Mouse (Mus musculus) forebrain, embryonic 12.5 days (tissue): ENCODE measurements at regions not wholly inside any gene's neighbourhood (a gene's known extent, or its start where the extent isn't known, plus 50 kb on each side); places are given as distances from the start of the nearest gene placed in this dataset.
"Not testable (repeated sequence)": the region's sequence is repeated elsewhere in the genome, so short reads cannot be mapped to it uniquely, and the experiment has no call there.

ENCODE experiments used
- ATAC-seq: fragments of 200-750 bp; cut with Nextera tagmentation; 2 replicates; pipeline ENCODE4 v1.8.0; 2017; ENCODE audit warnings: moderate TSS enrichment; ENCODE audit not compliant: low FRiP score
- H3K27ac ChIP-seq: fragments of 300-500 bp; sonication (generic); 2 replicates; pipeline ENCODE4 v1.5.1; 2016; ENCODE audit warnings: mild to moderate bottlenecking
- H3K27me3 ChIP-seq: fragments of 300-500 bp; sonication (generic); 2 replicates; pipeline ENCODE4 v1.6.1; 2016; ENCODE audit warnings: mild to moderate bottlenecking
- H3K36me3 ChIP-seq: fragments of 300-500 bp; sonication (generic); replicated peaks from 2 replicates; pipeline ENCODE4 v1.6.1; 2016; ENCODE audit warnings: mild to moderate bottlenecking
- H3K4me1 ChIP-seq: fragments of 300-500 bp; sonication (generic); 2 replicates; pipeline ENCODE4 v1.6.1; 2016
- H3K4me2 ChIP-seq: fragments of 300-500 bp; sonication (generic); 2 replicates; pipeline ENCODE4 v1.6.1; 2016; ENCODE audit warnings: mild to moderate bottlenecking, moderate library complexity
- H3K4me3 ChIP-seq: fragments of 300-500 bp; sonication (generic); replicated peaks from 2 replicates; pipeline ENCODE4 v1.5.1; 2016; ENCODE audit warnings: mild to moderate bottlenecking
- H3K9ac ChIP-seq: fragments of 300-500 bp; sonication (generic); 2 replicates; pipeline ENCODE4 v1.6.1; 2016; ENCODE audit warnings: mild to moderate bottlenecking
- H3K9me3 ChIP-seq: fragments of 300-500 bp; sonication (generic); 2 replicates; pipeline ENCODE4 v1.6.1; 2016
- WGBS: fragments of 180-500 bp; shearing (Covaris S2); methylation state at CpG from one replicate; pipeline ENCODE4 v1.1.7; 2016; 5-methylcytosine and 5-hydroxymethylcytosine counted together

DNA sequence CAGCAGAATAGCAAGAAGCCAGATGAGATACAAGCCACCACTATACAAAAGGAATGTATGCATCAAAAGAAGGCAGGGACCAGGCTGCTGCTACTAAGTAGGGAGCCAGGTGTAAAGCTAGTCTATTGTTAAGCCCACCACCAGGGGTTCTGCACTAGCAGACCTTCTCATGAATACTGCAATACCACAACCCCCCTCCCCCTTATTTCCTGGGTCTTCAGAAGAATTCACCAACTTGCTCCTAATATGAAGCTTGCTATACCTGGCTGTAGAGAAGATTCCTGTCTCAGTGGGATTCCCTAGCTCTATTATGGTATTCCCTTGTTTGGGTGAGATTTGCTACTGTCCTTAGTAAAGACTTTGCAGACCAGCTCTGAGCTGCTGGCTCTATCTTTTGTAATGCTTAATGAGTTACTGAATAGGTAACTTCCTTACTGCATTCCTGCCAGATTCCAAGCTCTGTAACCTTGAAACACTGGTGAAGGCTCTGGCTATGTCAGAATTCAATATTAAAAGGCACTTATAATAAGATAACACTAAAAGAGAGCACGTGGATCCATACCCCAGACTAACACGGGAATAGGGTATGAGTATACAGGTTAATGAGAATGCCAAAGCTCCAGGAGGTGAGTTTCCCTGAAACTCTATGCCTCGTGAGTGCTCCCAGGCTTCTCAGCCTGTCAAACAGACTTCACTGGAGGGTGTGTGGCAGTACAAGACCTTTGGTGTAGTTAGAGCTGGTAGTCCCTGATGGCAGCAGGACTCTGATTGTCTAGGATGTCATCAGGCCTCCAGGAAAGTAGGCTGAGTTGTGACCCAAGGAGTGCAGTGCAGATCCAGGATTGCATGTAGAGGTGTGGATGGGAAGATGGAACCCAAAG lies 455.5 kb downstream of the Plxdc2 start:
- H3K4me1 ChIP-seq, H3K9me3 ChIP-seq, H3K27ac ChIP-seq, H3K36me3 ChIP-seq, ATAC-seq, H3K27me3 ChIP-seq, H3K4me3 ChIP-seq, H3K9ac ChIP-seq, H3K4me2 ChIP-seq: not testable (repeated sequence)
- 52% methylated on average over 3 of the region's 3 CpGs for WGBS

DNA sequence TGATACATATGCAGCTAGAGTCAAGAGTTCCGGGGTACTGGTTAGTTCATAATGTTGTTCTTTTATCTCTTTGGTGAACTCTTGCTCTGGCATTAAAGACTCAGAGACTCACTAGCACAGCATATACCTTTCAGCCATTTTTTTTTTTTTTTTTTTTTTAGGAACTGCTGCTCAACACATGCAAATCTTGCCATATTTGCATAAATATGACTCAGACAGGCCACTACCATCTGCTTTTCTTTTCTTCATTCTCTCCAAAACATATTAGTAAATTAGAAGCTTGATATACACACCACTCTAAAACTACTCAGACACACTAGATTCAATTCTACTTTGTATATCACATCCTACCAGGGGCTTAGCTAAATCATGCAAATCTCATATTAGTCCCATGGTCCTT lies 464.3 kb downstream of the Plxdc2 start:
- H3K4me2 ChIP-seq: no peak overlapping the region
- H3K27me3 ChIP-seq: no peaks in the 10 kb centered on the region
- H3K27ac ChIP-seq: no peak overlapping the region
- ATAC-seq: no peak
- no peak overlapping the region for H3K9ac ChIP-seq
- 93% methylated on average over 1 of the region's 1 CpGs for WGBS
- H3K36me3 ChIP-seq: no peaks in the 10 kb centered on the region
- H3K9me3 ChIP-seq: no peaks in the 10 kb centered on the region
- H3K4me3 ChIP-seq: no peak overlapping the region
- H3K4me1 ChIP-seq: no peaks in the 10 kb centered on the region

DNA sequence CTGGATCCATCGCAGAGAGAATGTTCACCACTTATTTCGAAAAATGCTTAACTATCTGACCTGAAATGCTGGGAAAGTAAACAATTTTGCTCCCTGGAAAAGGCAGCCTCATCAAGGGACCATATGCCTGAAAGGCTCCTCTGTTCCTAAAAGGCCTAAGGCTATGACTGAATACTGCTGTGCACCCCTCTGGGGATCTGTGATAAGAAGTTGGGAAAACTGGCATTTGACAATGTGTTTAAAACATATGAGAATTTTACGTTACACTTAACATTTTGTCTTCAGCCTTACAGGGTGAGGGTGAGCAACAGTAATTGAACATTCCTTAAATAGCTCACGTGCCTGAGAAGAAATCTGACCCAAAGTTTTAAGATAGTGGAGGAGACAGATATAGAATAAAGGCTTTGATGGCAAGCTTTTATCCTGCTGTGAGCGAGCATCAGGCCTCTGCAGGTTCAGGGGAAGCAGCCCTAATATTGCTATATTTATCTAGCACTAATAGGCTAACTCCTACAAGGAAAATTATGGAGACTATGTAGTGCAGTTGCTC lies 468.7 kb downstream of the Plxdc2 start:
- no peaks in the 10 kb centered on the region for H3K4me1 ChIP-seq
- no peaks in the 10 kb centered on the region for H3K27me3 ChIP-seq
- WGBS: 61% methylated on average over 5 of the region's 5 CpGs
- no peak for ATAC-seq
- H3K27ac ChIP-seq: no peak overlapping the region
- H3K4me3 ChIP-seq: no peak overlapping the region
- H3K4me2 ChIP-seq: no peak overlapping the region
- H3K9me3 ChIP-seq: no peaks in the 10 kb centered on the region
- no peaks in the 10 kb centered on the region for H3K36me3 ChIP-seq
- no peak overlapping the region for H3K9ac ChIP-seq

DNA sequence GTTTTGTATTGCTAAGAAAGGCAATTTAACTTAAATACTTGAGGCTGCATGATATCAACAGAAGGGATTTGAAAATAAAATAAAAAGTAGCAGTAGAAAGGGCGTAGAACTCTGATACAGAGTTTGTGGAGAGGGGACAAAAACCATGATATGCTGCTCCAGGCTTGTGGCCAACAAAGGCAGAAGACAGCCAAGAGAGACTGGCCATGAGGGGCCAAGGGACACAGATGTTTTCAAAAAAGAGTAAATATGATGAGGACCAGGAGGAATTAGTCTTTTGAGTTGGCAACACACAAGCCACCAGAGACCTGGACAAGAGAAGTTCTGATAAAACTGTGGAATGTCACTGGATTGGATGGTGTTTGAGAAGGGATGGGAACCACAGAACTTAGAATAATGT lies 471.2 kb downstream of the Plxdc2 start:
- no peak for ATAC-seq
- no peak overlapping the region for H3K4me3 ChIP-seq
- no peak overlapping the region for H3K9ac ChIP-seq
- 88% methylated on average over 1 of the region's 1 CpGs for WGBS
- H3K36me3 ChIP-seq: no peaks in the 10 kb centered on the region
- H3K9me3 ChIP-seq: no peaks in the 10 kb centered on the region
- no peaks in the 10 kb centered on the region for H3K4me1 ChIP-seq
- H3K4me2 ChIP-seq: no peak overlapping the region
- H3K27me3 ChIP-seq: no peaks in the 10 kb centered on the region
- no peak overlapping the region for H3K27ac ChIP-seq

DNA sequence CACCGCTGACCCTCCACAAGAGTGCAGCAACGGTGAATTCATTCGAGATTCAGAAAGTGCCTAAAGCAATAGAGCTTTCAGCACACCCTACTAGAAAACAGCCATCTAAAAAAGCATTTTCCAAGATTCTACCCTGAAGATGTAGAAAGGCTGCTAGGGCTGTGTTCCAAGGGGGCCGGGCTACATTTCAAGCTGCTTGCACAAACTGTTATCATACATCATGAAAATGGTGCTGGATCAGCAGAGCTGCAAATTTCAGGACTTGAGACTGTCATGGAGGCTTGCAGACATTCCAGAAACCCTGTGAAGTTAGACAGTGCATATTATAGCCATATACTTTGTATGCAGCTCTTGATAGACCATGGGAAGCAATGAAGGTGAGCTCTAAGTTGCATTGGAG lies 479.9 kb downstream of the Plxdc2 start:
- no peak overlapping the region for H3K4me3 ChIP-seq
- ATAC-seq: no peak
- 93% methylated on average over 4 of the region's 4 CpGs for WGBS
- H3K27me3 ChIP-seq: no peaks in the 10 kb centered on the region
- H3K4me2 ChIP-seq: no peak overlapping the region
- H3K36me3 ChIP-seq: no peaks in the 10 kb centered on the region
- no peaks in the 10 kb centered on the region for H3K4me1 ChIP-seq
- H3K27ac ChIP-seq: no peak overlapping the region
- H3K9me3 ChIP-seq: no peaks in the 10 kb centered on the region
- H3K9ac ChIP-seq: no peak overlapping the region

DNA sequence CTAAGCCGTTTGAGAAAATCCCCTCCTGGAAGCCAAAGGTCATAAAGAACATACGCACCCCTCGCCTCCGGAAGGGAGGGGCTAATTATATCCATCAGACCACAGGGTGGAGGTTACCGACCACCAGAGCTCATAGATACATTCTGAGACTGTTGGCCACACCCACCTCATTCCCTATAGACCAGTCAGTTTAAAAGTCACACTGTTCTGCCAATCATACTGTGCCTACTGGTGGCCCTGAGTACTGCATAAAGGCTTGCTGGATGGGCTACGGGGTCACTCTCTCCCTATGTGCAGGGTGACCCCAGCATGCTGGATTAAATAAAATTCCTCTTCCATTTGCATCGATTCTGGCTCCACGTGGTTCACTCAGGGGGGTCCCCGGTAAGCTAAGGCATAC lies 482.6 kb downstream of the Plxdc2 start:
- Histone ChIP-seq H3K4me3 (no peak overlapping the region), H3K4me1 (no peaks in the 10 kb centered on the region), H3K9ac (no peak overlapping the region), H3K27ac (no peak overlapping the region), H3K9me3 (no peaks in the 10 kb centered on the region), H3K36me3 (no peaks in the 10 kb centered on the region), H3K27me3 (no peaks in the 10 kb centered on the region), H3K4me2 (no peak overlapping the region)
- 77% methylated on average over 9 of the region's 9 CpGs for WGBS
- no peak for ATAC-seq

DNA sequence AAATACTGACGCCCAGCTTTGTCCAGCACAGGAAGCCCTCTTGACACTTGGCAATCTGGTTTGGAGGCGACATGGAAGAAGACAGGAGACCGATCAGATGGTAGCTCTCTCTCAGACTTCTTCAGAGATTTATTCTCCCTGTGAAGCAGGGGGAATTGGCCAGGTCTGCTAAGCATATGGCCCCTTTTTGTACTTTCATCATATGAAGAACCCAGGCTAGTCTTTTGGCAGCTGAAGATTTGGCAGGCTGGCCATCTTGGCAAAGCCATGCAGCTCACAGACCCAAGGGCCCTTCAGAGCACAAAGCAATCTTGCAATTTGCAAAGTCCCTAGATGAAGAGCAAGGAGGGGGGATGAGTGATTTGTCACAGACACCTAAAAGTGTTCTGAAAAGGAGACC lies 493.8 kb downstream of the Plxdc2 start:
- no peak overlapping the region for H3K4me2 ChIP-seq
- no peaks in the 10 kb centered on the region for H3K4me1 ChIP-seq
- H3K36me3 ChIP-seq: no peaks in the 10 kb centered on the region
- no peak overlapping the region for H3K4me3 ChIP-seq
- H3K27me3 ChIP-seq: no peaks in the 10 kb centered on the region
- 87% methylated on average over 3 of the region's 3 CpGs for WGBS
- no peak overlapping the region for H3K27ac ChIP-seq
- H3K9ac ChIP-seq: no peak overlapping the region
- H3K9me3 ChIP-seq: no peaks in the 10 kb centered on the region
- no peak for ATAC-seq

DNA sequence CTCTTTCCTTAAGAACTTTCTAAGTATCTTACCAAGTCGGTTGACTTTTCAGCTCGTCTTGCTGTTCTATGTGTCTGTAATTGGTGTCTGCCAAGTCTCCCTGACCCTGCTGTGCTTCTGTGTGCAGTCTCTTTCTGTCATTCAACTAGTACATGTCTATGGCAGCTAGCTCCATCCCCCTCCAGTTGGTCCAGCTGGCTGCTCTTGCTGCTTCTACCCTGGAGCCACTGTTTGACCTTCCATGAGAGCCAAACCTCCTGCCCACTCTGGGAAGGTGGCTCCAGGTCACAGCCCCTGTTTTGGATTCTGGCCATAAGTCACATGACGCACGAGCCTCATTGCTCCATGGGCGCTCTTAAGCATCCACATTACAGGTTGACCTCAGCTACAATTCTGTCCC lies 504.0 kb downstream of the Plxdc2 start:
- Histone ChIP-seq H3K27me3 (no peaks in the 10 kb centered on the region), H3K27ac (no peak overlapping the region), H3K4me3 (no peak overlapping the region), H3K4me1 (no peaks in the 10 kb centered on the region), H3K9ac (no peak overlapping the region), H3K4me2 (no peak overlapping the region), H3K9me3 (no peaks in the 10 kb centered on the region), H3K36me3 (no peaks in the 10 kb centered on the region)
- 92% methylated on average over 5 of the region's 5 CpGs for WGBS
- no peak for ATAC-seq

DNA sequence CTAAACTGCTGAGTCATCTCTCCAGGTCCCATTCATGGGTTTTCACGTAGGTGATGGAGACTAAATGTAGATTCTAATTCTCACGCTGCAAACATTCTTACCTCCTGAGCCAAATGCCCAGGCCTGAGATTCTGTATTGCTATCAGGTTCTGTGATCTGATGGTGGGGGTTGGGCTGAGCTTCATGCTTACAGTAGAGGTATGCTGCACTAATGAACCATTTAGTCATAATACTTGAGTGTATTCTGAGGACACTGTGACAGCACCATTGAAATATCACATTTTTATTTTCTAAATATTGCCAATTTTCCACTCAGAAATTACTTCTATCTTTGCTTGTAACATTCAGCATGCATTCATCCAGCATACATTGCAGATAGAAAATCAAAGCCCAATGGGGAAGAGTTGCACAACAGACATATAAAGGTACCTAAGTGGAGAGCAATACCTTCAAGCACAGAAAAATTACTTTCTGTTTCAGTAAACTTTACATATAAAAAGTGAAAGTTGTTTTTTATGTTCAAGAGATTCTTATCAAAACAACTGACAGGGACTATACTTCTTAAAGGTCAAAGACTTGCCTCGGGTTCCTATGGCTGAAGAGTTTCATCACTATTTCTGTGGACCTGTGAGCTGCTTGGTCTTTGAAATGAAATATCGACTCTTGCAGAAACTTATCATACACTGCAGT lies 510.2 kb downstream of the Plxdc2 start:
- H3K4me1 ChIP-seq: no peaks in the 10 kb centered on the region
- 89% methylated on average over 4 of the region's 4 CpGs for WGBS

DNA sequence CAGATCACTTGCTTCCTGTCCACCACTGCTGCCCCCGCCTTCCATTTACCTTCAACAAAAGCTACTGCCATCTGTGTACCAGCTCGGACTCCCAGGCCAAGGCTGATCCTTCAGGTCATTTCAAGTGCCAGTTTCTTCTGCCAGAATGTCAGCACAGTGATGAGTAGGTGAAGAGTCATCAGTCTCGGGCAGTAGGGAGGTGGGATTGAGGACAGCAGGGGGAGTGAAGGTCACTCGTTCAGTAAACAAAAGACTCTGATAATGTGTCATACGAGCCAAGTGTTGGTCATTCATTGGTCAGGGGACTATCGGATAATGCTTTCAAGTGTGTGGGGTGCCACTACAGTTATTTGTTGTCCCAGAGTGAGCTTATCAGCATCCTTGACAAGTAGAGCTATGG lies 536.3 kb downstream of the Plxdc2 start:
- WGBS: 79% methylated on average over 6 of the region's 6 CpGs

More for the DNA sequence above, 510.2 kb downstream of the Plxdc2 start:
- Histone ChIP-seq H3K4me3 (no peak overlapping the region), H3K27me3 (no peaks in the 10 kb centered on the region), H3K9me3 (no peaks in the 10 kb centered on the region), H3K4me2 (no peak overlapping the region), H3K27ac (no peak overlapping the region), H3K9ac (no peak overlapping the region), H3K36me3 (no peaks in the 10 kb centered on the region)
- ATAC-seq: no peak

DNA sequence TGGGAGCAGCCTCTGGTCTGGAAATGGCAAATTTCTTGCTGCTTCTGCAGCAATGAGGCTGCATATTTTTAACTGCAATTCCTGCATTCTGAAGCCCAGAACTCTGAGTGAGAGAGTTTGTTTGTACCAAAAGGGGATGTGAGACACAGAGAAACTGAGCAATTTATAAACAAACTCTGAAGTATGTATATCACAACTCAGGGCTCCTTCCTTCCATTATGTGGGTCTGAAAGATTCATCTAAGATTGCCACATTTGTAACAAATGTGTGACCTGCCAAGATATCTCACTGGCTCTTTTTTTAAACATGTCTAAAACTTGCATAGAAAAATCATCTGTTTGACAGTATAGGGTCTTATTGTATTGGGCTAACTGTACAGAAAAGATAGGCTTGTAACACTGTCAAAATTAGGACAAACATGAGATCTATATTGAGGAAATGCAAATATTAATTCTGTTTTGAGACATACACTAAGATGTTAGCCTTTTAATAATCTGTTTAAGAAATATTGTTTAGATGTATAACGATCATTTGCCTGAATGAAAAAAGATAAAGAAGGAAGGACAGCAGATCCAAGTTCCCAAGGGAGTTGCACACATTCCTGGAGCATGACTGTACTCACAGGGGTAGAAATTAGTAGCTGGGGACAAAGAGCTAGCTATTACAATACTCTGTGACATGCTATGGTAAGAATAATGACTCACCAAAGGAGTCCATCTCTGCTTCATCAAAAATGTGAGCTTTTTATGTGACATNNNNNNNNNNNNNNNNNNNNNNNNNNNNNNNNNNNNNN lies 553.3 kb downstream of the Plxdc2 start:
- no peak for ATAC-seq

More for the DNA sequence above, 536.3 kb downstream of the Plxdc2 start:
- not testable (repeated sequence) for ATAC-seq, H3K4me2 ChIP-seq, H3K4me1 ChIP-seq, H3K27ac ChIP-seq, H3K36me3 ChIP-seq, H3K9me3 ChIP-seq, H3K9ac ChIP-seq, H3K27me3 ChIP-seq, H3K4me3 ChIP-seq

DNA sequence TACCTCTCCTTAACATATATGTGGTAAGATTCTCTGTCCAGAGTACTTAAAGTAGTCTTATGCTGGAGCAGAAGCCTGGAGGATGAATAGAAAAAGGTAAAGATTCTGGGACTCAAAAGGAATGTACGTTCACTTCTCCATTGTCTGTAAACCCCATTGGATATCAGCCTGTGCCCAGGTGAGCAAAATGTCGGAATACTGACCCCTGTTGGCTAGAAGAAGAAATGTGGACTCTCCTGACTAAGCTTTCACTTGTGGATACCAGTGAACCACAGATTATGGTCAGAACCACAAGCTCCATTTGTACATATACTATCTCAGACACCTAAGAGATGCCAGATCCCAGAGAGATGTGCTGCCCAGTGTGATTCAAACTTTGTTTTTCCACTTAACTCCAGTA lies 558.5 kb downstream of the Plxdc2 start:
- H3K36me3 ChIP-seq: no peaks in the 10 kb centered on the region
- 0 out of 2 replicates have a peak, but pooled peaks have one; percentile 63 for ATAC-seq
- no peak overlapping the region for H3K4me2 ChIP-seq
- no peaks in the 10 kb centered on the region for H3K9me3 ChIP-seq
- H3K4me3 ChIP-seq: no peak overlapping the region
- 33% methylated on average over 2 of the region's 2 CpGs for WGBS
- no peaks in the 10 kb centered on the region for H3K27me3 ChIP-seq
- no peaks in the 10 kb centered on the region for H3K4me1 ChIP-seq
- no peak overlapping the region for H3K27ac ChIP-seq
- H3K9ac ChIP-seq: no peak overlapping the region

More for the DNA sequence above, 553.3 kb downstream of the Plxdc2 start:
- Histone ChIP-seq H3K4me1 (no peaks in the 10 kb centered on the region), H3K4me3 (no peak overlapping the region), H3K27me3 (no peaks in the 10 kb centered on the region), H3K36me3 (no peaks in the 10 kb centered on the region), H3K9me3 (no peaks in the 10 kb centered on the region), H3K27ac (no peak overlapping the region), H3K4me2 (no peak overlapping the region), H3K9ac (no peak overlapping the region)
- WGBS: 81% methylated on average over 1 of the region's 1 CpGs
